Mouse (Mus musculus): ENCODE measurements around the gene Ccr2.
"Not testable (repeated sequence)": the region's sequence is repeated elsewhere in the genome, so short reads cannot be mapped to it uniquely, and the experiment has no call there.

- TF ChIP-seq POLR2A (IDR thresholded peaks at IDR 0.05; ENCODE audit: borderline replicate concordance, control insufficient read depth, low read depth, low read length); CTCF (IDR thresholded peaks at IDR 0.05; ENCODE audit: control insufficient read depth, insufficient read depth, low read length): not testable (repeated sequence)
These were observed 21.3 kb upstream of the Ccr2 start for GRCm38 (mm10) chr9:124080471-124080870.

All from bone marrow, adult 2 months (tissue).